17 mouse cellular contexts compared by ENCODE assay signal in genomic region chr10:4243591-4244300, GRCm38 (mm10). TPM values are rescaled to one million over a fixed set of nuclear protein-coding genes. Genes with fewer than 3 reads are reported as not detected.
A peak's percentile ranks its signal among the peaks of the same experiment; 100 is the strongest.
DNase-seq lines count a peak whose midpoint lies in the region; ATAC-seq and TF ChIP-seq lines count a peak whose summit lies in the region.
"Had no signal": no experiment of that assay in that cellular context is flagged by ENCODE, and none has a peak within 500 bp of the region (broad histone marks: within the 10 kb centered on the region; RNA-seq: fewer than 3 reads in every experiment).

No protein-coding gene starts in this region.

- DNase-seq in heart, adult 18-20 months: peak; percentile 60 to 65
- peak; percentile 18 for DNase-seq in urinary bladder, postnatal 14 days (ENCODE audit: low spot score)
- no peak for DNase-seq in urinary bladder, postnatal 25 days (ENCODE audit: low spot score)
- peak; percentile 84 for DNase-seq in lung, postnatal 0 days (ENCODE audit: low spot score)
- DNase-seq in ovary, postnatal 36 days (ENCODE audit: low spot score): no peak
- DNase-seq in cerebellum, adult 11-12 months: no peak
- DNase-seq: adrenal gland, postnatal 36 days; B cell, adult 2 months; cerebellum, postnatal 10 days; embryo, embryonic 11 days; midbrain, embryonic 14.5 days had no signal

- peak; percentile 34; the same call in 1 of the 2 replicates for TF ChIP-seq EP300 in lung, postnatal 0 days (IDR thresholded peaks at IDR 0.05)

- WGBS in heart, embryonic 12.5 days: 84% methylated on average over 16 of the region's 16 CpGs
- 73% methylated on average over 15 of the region's 16 CpGs for WGBS in lung, postnatal 0 days

- no peaks in the 10 kb centered on the region for H3K4me1 ChIP-seq in heart, embryonic 12.5 days (replicated peaks)
- H3K4me1 ChIP-seq in lung, postnatal 0 days (ENCODE audit: insufficient read depth, low read depth, low read length): peaks cover 3% of the 10 kb centered on the region; the same call in 1 of the 2 replicates
- H3K4me1 ChIP-seq: limb, embryonic 10.5 days; liver, embryonic 12.5 days had no signal

- no peak overlapping the region for H3K4me3 ChIP-seq in heart, embryonic 12.5 days
- H3K4me3 ChIP-seq in lung, postnatal 0 days (ENCODE audit: low read depth, low read length): no peak overlapping the region
- H3K4me3 ChIP-seq: limb, embryonic 10.5 days; liver, embryonic 12.5 days had no signal

- no peak overlapping the region for H3K27ac ChIP-seq in heart, embryonic 12.5 days (ENCODE audit: poor library complexity, severe bottlenecking)
- peak overlapping the region; percentile 55; the same call in 1 of the 2 replicates for H3K27ac ChIP-seq in lung, postnatal 0 days (ENCODE audit: low read length)
- H3K27ac ChIP-seq: hindbrain, postnatal 0 days; limb, embryonic 10.5 days; liver, embryonic 12.5 days had no signal

- H3K9me3 ChIP-seq in heart, embryonic 12.5 days (replicated peaks): no peaks in the 10 kb centered on the region
- no peaks in the 10 kb centered on the region for H3K9me3 ChIP-seq in lung, postnatal 0 days (ENCODE audit: low read length)
- H3K9me3 ChIP-seq: limb, embryonic 10.5 days; liver, embryonic 12.5 days had no signal

- H3K27me3 ChIP-seq in heart, embryonic 12.5 days (replicated peaks): no peaks in the 10 kb centered on the region
- H3K27me3 ChIP-seq in lung, postnatal 0 days (replicated peaks; ENCODE audit: insufficient read depth, low read length): no peaks in the 10 kb centered on the region

- no peak for ATAC-seq in heart, embryonic 12.5 days (ENCODE audit: insufficient number of reproducible peaks, low FRiP score)
- peak; percentile 72 for ATAC-seq in lung, postnatal 0 days
- no peak for ATAC-seq in erythroblast, adult 5-6 weeks (replicated peaks; ENCODE audit: low FRiP score, poor library complexity, severe bottlenecking)
- ATAC-seq: forebrain, embryonic 14.5 days; hindbrain, postnatal 0 days; liver, embryonic 12.5 days had no signal

- no peak for TF ChIP-seq CTCF in lung, postnatal 0 days (IDR thresholded peaks at IDR 0.05)

- no peak overlapping the region for H3K9ac ChIP-seq in heart, embryonic 12.5 days
- no peak overlapping the region for H3K9ac ChIP-seq in lung, postnatal 0 days (replicated peaks; ENCODE audit: low read depth)
- H3K9ac ChIP-seq: liver, embryonic 12.5 days had no signal

- H3K36me3 ChIP-seq in heart, embryonic 12.5 days: no peaks in the 10 kb centered on the region
- no peaks in the 10 kb centered on the region for H3K36me3 ChIP-seq in lung, postnatal 0 days (ENCODE audit: insufficient read depth, low read length)
- H3K36me3 ChIP-seq: limb, embryonic 10.5 days; liver, embryonic 12.5 days had no signal

- H3K4me2 ChIP-seq in heart, embryonic 12.5 days: no peak overlapping the region
- no peak overlapping the region for H3K4me2 ChIP-seq in lung, postnatal 0 days (replicated peaks; ENCODE audit: low read depth, low read length)
- H3K4me2 ChIP-seq: liver, embryonic 12.5 days had no signal

RNA-seq across cellular contexts. Expression of gene Akap12, which starts 22.4 kb away (rescaled TPM):
- total RNA-seq in heart, adult 18-20 months (2021): 10 to 100 TPM; 21.0 to 25.9 TPM
- 52.6 and 54.2 TPM in 2 replicates for polyA plus RNA-seq in heart, embryonic 12.5 days (2016; fragmentation: Nextera tagmentation; extraction: Ambion mirVana)
- polyA plus RNA-seq in lung, postnatal 0 days (2015; fragmentation: Nextera tagmentation; extraction: Ambion mirVana): 49.7 and 59.9 TPM in 2 replicates
- not detected in 2 replicates for total RNA-seq in erythroblast, adult 5-6 weeks (2015; ENCODE audit: low replicate concordance)
- total RNA-seq in erythroblast, adult 5-6 weeks (2017; ENCODE audit: low replicate concordance): 0.14 TPM in 1 of 2 replicates, not detected in the other

Comparison
In these comparisons a context has a peak if more than half of its experiments do, and no peak if none do; other contexts are left out.
1. DNase-seq: peak in heart, adult 18-20 months (2 of 2), urinary bladder, postnatal 14 days (single experiment) and lung, postnatal 0 days (single experiment); none in urinary bladder, postnatal 25 days (single experiment), ovary, postnatal 36 days (single experiment) and cerebellum, adult 11-12 months (single experiment).
2. RNA of gene Akap12, which starts 22.4 kb away (total RNA-seq): 21.0 to 25.9 TPM in heart, adult 18-20 months; 0.14 TPM in erythroblast, adult 5-6 weeks; every median in the first group is over 10 times any median in the second.